Mouse (Mus musculus) urinary bladder, postnatal 14 days (tissue): ENCODE measurements around the gene Ifi207.
A peak's percentile ranks its signal among the peaks of the same experiment; 100 is the strongest.
"Not testable (repeated sequence)": the region's sequence is repeated elsewhere in the genome, so short reads cannot be mapped to it uniquely, and the experiment has no call there.

Experiments used
- DNase-seq: peaks from one replicate; pipeline ENCODE4 v3.0.0; 2021; ENCODE audit warnings: low spot score

The Ifi207 gene

DNA sequence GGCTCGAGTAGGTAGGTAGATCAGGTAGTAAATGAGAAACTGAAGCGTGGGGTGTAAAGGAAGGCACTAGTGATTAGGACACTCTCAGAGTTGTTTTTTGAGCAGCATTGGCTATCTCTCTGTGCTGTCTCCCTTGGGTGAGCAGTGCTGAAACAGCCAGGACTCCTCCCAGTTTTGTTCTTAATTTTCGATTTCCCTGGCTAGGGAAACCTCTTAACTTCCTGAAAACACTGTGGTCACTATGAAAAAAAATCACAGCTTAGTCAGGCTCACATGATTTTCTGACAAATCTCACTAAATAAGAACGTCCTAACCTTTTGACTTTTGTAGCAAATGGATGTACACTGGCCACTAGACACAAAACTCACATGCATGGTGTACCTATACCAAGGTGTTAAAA lies at the start of gene Ifi207:
Gene Ifi207, minus strand, starts transcription at position 92 of the 400 bp plus-strand sequence.
- DNase-seq, result no peak

DNA sequence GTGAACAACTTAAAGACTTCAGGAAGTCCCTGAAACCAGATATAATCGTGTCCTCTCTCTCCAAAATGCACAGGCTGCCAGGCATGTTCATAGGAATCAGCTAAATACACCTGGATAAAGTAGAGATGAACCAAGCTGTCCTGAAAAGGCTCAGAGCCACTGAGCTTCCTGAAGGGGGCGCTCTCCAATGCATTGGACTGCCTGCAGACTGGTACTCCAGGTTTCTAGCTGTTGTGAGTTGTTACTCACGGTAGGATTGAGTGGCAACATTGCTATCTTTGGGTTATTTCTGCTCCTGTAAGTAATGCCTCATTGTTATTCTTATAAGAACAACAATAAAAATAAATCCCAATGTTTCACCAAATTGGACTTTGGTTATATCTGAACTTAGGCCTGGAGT lies 31.9 kb upstream of the Ifi207 start:
- DNase-seq, result not testable (repeated sequence)

DNA sequence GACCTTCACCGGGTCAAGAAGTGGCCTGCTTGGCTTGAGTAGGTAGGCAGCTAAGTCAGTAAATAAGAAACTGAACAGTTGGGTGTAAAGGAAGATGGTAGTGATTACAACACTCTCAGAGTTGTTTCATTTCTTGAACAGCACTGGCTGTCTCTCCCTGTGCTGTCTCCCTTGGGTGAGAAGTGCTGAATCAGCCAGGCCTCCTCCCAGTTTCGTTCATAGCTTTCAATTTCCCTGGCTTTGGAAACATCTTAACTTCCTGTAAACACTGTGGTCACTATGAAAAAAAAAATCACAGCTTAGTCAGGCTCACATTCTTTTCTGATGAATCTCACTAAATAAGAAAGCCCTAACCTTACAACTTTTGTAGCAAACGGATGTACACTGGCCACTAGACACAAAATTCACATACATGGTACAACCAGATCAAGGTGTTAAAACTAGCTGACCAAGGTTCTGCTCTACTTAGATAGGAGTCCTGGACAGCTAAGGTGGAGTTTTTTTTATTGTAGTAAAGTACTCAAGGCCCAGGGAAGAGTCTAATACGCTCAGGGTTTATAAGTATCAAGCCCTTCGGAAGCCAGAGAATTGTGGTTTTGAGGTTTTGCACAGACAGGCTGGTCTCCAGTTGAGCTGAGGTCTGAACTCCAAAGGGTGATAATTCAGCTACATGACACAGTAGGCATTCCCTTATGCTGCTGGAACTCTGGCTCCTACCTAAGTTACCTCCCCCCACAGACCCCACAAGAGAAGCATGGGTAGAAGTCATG lies 25.5 kb upstream of the Ifi207 start, which contains the start of gene Ifi204:
Gene Ifi204, minus strand, starts transcription at position 96 of the 770 bp plus-strand sequence.
- DNase-seq, result peak; percentile 24

DNA sequence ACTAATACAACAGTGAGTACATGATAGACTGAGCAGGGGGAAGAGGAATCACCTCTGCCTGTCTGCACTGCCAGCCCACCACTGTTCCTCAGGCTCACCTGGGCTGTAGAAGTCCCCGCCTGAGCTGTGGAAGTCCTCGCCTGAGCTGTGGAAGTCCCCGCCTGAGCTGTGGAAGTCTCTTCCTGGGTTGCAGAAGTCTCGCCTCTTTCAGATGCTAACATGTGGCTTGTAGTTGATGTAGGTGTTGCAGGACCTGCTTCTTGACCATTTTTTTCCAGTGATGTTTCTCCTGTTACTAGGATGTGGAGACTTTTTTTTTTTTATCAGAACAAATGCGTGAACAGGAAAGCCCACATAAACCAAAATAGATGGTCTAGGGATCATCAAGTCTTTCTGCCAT lies 18.5 kb upstream of the Ifi207 start:
- DNase-seq, result not testable (repeated sequence)

DNA sequence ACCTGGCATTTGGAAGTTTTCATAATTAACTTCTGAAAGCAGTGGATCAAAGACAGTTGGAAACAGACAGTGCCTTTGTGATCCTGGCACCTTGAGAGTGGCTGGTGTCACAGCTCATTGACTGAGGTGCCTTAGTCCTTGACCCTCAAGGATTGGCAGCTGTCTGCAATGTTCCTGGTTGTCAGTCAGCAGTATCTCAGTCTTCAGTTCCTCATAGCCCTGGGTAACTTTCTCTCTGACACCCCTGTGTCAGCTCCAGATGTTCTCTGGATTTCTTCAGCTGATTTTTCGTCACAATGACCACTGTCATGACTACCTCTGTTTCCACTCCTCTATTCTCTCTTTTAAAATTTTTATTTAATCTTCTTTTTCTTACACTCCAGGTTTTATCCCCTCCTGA lies 715 bp upstream of the Ifi207 start:
- no peak for DNase-seq

DNA sequence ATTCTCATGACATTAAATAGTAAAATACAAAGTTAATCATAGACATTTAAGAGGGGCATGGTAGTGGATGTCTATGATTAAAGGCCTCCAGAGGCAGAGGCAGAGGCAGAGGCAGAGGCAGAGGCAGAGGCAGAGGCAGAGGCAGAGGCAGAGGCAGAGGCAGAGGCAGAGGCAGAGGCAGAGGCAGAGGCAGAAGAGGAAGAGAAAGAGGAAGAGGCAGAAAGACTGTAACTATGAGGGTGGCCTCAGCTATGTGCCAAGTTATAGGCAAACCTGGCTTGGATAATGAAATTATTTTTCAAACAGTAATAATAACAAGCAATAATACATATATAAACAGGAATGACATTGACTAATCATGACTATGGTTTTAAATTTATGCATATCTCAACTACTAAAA lies 1.0 kb downstream of the Ifi207 start:
- no peak for DNase-seq

DNA sequence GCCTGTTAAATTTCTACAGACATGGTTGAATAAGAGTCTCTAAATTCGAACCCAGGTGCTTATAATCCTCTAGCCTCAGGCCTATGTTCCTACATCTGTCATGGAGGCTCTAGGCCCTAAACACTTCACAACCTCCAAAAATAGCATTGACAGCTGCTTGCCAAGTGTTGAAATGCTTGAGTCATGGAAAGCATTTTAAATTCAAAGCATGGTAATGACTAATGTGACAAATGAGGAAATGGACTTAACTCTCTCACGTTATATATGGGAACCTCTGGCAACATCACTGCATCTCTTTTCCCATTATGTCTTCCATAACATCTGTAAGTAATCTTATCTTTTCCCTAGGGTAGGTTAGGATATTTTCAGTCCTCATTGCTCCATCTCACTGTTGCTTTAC lies 4.6 kb downstream of the Ifi207 start:
- no peak for DNase-seq

DNA sequence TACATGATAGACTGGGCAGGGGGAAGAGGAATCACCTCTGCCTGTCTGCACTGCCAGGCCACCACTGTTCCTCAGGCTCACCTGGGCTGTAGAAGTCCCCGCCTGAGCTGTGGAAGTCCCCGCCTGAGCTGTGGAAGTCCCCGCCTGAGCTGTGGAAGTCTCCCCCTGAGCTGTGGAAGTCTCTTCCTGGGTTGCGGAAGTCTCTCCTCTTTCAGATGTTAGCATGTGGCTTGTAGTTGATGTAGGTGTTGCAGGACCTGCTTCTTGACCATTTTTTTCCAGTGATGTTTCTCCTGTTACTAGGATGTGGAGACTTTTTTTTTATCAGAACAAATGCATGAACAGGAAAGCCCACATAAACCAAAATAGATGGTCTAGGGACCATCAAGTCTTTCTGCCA lies 6.5 kb downstream of the Ifi207 start:
- not testable (repeated sequence) for DNase-seq

DNA sequence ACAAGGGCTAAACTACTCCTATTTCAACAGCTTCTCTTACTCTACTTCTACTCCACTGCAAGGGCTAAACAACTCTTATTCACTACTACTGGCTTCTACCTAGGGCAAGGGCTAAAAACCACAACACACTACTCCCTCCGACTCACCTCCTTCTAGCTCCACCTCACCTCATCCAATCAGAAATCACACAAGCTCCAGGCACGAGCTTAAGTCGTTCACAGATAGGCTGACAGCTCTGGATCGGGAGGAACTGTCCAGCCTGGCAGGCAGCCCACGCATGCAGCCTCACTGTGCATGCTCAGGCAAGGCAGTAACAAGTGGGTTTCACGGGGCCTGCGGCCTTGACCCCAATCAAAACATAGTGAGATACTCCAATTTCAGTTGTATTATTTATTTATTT lies 8.3 kb downstream of the Ifi207 start:
- no peak for DNase-seq

DNA sequence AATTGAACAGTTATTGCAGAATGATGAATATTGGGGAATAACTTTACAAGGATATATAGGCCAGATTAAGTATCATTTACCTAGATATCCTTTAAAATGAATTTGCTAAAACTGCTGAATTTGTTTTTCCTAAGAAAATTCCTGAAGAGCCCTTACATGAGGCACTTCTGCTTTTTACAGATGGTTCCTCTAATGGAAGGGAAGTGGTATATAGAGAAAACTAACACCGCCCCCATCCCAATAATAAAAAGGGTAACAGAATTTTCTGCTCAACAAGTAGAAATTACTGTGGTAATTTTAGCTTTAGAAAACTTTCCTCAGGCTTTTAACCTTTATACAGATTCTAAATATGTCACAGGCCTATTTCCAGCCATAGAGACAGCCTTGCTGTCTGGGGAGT lies 47.3 kb downstream of the Ifi207 start:
- no peak for DNase-seq

DNA sequence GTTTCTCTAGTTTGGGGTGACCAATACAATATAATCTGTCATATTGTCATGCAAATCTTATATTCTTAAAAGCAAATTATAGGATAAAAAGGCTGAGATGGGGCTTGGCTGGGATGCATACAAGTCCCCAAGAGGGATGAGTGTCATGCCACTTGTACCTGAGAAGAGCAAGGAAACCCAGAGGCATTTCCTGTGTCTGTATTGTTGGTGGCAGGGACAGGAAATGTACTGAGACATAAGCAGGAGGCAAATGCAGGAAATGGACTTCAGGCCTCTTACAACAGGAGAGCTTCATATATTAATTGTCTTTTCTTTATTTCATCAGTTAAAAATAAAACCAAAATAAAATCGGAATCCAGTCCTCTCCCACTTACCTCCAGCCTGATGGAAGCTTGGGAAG lies 62.9 kb downstream of the Ifi207 start:
- DNase-seq, result not testable (repeated sequence)

DNA sequence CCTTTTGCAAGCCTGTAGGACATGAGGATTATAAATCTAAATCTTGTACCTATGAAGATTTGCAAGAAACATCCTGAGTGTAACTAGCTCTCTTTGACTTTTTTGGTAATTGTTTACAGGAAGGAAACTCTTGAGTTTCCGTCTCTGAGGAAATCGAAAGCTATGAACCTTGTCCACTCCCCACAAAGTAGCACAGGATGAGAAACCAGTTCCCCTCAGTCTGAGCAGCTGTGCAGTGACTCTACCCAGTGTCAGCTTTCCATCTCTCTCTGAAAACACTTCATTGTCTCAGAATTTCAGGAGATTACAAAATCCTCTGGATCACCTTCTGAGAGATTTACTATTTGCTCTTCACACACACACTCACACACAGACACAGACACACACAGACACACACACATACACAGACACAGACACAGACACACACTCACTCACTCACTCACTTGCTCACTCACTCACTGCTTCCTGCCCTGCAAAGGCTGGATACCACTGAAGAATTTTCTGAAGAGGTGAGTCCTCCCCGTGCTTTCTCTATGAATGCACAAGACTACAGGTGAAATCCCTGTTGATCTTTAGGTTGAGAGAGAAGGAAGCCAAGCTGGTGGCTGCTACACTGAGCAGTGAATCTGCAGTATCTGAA lies 68.0 kb downstream of the Ifi207 start, which contains the start of gene Ifi208:
Gene Ifi208, plus strand, starts transcription at position 218 of the 640 bp plus-strand sequence.
- not testable (repeated sequence) for DNase-seq
